Comparison of ENCODE assay signal across 11 mouse cellular contexts in genomic region chr13:78883062-78883461, GRCm38 (mm10).
"Had no signal": no experiment of that assay in that cellular context is flagged by ENCODE, and none has a peak within 500 bp of the region (broad histone marks: within the 10 kb centered on the region; RNA-seq: fewer than 3 reads in every experiment).

No protein-coding gene starts in this region.

- H3K27me3 ChIP-seq: hindbrain, embryonic 15.5 days; limb, embryonic 13.5 days; liver, embryonic 15.5 days; midbrain, embryonic 13.5 days had no signal

- H3K36me3 ChIP-seq: hindbrain, embryonic 15.5 days; limb, embryonic 13.5 days; liver, embryonic 15.5 days; midbrain, embryonic 13.5 days had no signal

- H3K4me2 ChIP-seq: hindbrain, embryonic 15.5 days; limb, embryonic 13.5 days; liver, embryonic 11.5 days; liver, embryonic 15.5 days; midbrain, embryonic 13.5 days had no signal

- H3K4me3 ChIP-seq: hindbrain, embryonic 15.5 days; limb, embryonic 13.5 days; liver, embryonic 15.5 days; midbrain, embryonic 13.5 days had no signal

- ATAC-seq: midbrain, embryonic 13.5 days had no signal

- H3K9ac ChIP-seq: hindbrain, embryonic 15.5 days; limb, embryonic 13.5 days; liver, embryonic 15.5 days; midbrain, embryonic 13.5 days had no signal

- H3K9me3 ChIP-seq: hindbrain, embryonic 15.5 days; limb, embryonic 13.5 days; liver, embryonic 15.5 days; midbrain, embryonic 13.5 days had no signal

- H3K4me1 ChIP-seq: hindbrain, embryonic 15.5 days; limb, embryonic 13.5 days; liver, embryonic 15.5 days; midbrain, embryonic 13.5 days had no signal

- H3K27ac ChIP-seq: hindbrain, embryonic 15.5 days; limb, embryonic 13.5 days; liver, embryonic 15.5 days; midbrain, embryonic 13.5 days had no signal

- DNase-seq: kidney, adult 11 months; kidney, postnatal 36 days; lung, postnatal 36 days; right cerebral cortex, adult 18-20 months; right cerebral cortex, postnatal 25 days; thymus, postnatal 36 days had no signal
